Mouse (Mus musculus): Measurements from ENCODE around the gene Hist2h2aa1.
A peak's percentile ranks its signal among the peaks of the same experiment; 100 is the strongest.
"Not testable (repeated sequence)": the region's sequence is repeated elsewhere in the genome, so short reads cannot be mapped to it uniquely, and the experiment has no call there.

Gene Hist2h2aa1

DNA sequence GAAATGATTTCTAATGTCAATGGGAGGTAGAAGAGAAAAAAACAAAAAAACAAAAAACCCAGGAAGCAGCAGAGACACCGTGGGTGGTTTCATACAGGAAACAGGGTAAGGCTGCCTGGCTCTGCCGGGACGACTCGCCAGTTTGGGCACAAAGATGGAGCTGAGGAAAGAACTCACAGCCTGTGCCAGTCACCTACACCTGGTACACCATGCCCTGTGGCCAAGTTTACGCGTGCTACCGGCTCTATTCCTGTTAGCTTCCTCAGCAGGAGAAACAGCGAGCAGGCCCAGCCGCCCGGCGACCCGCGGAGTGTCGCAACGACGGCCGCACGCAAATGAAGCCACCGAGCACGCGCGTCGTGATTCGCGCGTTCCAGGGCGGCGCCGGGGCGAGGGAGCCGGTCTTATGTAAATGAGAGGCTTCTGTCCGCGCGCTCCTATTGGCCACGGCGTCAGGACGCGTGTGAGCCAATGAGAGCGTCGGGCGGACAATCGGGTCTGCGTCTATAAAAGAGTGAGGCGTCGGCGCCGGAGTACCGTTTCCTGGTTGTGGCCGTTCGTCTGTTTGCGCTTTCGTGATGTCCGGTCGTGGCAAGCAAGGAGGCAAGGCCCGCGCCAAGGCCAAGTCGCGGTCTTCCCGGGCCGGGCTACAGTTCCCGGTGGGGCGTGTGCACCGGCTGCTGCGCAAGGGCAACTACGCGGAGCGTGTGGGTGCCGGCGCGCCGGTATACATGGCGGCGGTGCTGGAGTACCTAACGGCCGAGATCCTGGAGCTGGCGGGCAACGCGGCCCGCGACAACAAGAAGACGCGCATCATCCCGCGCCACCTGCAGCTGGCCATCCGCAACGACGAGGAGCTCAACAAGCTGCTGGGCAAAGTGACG, at the start of gene Hist2h2aa1:
Gene Hist2h2aa1 (plus strand): TSS at position 495 of the 884 bp plus-strand sequence.
- DNase-seq: peak; percentile 81

DNA sequence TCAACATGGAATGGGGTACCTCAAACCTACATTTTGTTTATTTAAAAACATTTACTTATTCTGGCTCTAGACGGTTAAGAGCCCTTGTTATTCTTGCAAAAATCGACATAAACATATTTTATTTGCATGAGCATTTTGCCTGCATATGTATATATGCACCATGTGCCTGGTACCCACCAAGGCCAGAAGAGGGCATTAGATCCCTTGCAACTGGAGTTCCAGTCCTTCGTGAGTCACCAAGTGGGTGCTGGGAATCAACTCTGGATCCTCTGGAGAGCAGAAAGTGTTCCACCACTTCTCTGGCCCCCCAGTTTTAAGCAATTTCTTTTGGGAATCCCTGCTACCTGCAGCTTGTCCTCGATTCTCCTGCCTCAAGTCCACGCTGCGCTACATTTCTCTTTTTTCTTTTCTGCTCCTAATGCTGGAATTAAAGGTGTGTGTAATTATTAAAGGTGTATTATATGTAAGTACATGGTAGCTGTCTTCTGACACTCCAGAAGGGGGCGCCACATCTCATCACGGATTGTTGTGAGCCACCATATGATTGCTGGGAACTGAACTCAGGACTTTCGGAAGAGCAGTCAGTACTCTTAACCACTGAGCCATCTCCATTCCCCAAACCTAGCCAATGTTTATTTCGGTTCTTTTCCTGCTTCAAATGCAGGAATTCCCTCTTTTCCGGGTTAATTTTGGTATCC, 49.5 kb upstream of the Hist2h2aa1 start:
- DNase-seq: no peak

DNA sequence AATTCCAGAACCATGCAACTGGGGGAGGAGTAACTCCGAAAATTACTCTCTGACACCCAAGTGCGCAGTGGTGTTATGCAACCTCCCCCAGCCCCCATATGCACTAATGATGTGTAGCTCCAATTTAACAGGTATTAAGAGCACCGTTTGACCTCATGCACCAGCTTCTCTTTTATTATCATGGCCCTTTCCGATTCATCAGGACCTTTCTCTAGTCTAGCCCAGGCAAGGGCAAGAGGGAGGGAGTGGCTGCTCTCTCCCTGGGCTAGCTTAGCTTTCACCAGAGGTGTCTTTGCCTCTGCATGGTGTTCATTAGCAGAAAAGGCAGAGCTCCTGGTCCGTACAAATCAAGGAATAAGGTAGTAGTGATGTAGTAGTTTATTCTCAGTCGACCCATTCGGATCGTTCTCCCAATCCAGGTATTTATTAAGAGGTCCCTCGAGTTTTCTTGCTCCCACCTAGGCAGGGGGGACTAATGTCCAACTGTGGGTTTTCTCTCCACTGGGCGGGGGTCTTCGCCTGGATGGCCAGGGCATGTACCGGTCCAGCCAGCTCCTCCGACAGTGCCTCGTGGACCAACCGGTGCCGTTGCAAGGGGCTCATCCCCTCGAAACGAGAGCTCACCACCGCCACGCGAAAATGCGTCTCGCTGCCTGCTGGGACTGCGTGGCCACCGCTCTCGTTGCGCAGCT, 48.7 kb upstream of the Hist2h2aa1 start:
- no peak for DNase-seq

DNA sequence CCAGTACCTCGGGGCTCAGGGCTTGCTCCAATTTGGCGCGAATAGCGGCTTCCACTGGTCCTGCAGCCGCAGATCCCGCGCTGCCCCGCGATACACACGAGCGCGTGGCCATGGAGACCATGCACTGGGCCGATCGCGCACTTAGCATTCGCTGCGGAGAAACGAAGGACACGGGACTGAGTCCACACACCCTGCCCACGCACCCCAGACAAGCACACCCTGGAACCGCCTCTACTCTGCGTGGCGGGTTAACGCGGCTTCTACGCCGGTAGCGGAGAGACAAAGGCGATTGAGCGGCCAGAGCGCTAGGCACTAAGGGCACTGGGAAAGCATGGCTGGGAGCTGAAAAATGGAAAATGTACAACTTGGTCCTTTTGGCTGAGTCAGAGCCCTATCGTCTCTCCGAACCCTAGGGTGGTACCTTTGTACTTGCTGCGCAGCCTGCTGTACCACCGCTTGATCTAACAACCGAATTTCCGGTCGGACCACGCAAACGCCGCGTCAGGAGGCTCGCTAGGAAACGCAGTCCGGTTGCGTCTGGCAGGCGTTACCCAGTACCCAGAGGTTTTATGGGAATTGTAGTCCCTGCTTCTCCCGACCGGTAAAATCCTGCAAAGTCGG, 48.1 kb upstream of the Hist2h2aa1 start:
- DNase-seq: peak; percentile 87

DNA sequence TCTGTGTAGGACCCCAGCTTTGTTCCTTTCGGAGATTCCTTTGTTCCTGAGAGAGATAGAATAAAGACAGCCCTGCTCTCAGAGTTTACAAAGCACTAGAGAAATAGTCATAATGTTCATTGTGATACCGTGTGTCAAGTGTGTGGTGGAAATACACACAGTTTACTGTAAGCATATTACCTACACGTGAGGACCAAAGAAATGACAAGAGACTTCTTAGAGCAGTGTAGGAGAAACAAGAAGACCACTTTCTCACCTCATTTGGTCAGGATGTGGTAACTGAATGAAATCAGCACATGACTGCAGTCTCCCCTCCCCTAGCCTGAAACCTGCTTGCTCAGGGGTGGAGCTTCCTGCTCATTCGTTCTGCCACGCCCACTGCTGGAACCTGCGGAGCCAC, 47.1 kb upstream of the Hist2h2aa1 start:
- no peak for DNase-seq

DNA sequence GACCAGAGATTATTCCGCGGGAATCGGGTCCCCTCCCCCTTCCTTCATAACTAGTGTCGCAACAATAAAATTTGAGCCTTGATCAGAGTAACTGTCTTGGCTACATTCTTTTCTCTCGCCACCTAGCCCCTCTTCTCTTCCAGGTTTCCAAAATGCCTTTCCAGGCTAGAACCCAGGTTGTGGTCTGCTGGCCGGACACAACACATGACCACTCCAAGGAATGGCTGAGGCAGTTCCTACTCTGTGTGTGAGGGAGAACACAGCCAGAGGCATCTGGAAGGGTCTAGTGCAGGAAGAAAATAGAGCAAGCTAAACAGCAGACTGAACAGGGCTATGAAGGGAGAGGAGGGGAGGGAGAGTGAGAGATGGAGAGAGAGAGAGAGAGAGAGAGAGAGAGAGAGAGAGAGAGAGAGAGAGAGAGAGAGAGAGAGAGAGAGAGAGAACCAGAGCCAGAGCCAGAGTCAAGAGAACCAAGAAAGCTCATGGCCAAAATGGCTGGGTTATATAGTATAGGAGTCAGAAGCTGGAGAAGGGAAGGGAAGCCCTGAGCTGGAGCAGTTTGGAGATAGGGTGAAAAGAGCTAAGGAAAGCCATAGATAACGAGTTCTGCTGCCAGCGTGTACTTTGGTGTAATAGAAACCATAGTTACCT, 46.6 kb upstream of the Hist2h2aa1 start:
- DNase-seq: not testable (repeated sequence)

DNA sequence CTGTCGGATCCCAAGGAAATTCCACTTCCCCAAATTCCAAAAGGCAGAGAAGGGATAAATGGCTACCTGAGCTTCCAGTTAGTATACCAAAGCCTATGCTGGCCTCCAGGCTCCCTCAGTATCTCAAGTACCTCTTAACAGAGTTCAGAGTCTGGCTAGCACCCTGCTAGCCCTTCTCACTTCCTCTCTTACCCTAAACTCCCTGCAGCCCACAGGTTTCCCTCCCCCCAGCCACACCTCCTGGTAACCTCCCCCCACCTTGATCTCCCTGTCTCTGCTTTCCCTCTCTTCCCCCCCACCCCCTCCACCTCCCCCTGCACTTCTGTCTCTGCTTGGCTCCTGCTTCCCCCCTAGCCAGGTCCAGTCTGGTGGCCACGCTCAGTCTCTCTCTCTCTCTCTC, 45.6 kb upstream of the Hist2h2aa1 start:
- no peak for DNase-seq

DNA sequence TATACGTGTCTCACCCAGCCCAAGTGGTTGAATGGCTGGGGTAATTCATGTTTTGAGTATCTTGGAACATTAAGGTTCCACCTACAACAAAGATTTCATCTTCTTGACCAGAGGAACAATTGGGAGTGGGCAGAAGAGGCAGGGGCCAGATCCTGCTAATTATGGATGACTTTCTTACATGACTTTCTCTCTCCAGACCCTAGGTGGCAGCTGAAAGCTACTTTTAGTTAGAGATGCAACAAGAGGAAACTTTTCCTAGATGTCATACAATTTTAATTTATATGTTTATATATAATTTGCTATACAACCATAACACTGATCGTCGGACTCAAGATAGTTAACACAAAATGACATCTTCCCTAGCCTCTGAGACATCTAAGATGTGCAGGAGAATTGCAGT, 37.5 kb upstream of the Hist2h2aa1 start:
- DNase-seq: no peak

DNA sequence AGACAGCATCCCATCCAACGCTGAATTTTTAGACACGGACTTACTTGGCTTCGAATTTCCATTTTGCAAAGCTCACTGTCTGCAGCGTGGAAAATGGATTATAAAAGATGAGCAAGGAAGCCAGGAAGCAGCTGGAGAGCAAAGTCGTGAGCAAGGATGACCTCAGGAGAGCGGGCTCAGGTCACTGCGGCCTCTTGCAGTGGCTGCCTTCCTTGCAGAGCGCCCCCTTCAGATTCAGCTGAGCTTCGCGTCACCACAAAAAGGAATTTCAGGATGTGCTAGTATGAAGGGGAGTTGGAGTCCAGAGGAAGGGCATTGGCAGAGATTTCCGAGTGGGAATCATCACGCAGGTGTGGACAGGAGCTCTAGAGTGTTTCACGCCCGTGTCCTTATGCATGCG, 36.1 kb upstream of the Hist2h2aa1 start:
- DNase-seq: no peak

DNA sequence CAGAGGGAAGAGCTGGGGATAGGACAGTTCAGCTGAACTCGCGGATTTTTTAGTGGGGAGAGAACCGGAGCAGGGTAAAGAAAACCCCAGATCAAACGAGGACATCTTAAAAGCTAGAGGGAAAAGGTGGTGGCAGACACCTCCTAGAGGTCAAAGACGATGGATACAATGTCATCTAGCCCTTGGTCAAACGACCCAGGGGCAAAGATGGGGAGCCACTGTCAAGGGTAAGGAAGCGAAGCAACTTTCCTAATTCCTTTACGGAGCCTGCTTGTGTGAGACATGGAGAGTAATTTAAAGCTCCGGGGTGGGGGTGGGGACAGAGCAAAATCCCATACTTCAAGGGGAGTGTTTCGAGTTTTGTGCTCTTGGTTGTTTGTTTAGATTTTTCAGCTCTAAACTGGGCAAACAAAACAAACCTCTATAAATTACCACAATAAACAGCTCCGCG, 26.1 kb upstream of the Hist2h2aa1 start:
- DNase-seq: peak; percentile 17

DNA sequence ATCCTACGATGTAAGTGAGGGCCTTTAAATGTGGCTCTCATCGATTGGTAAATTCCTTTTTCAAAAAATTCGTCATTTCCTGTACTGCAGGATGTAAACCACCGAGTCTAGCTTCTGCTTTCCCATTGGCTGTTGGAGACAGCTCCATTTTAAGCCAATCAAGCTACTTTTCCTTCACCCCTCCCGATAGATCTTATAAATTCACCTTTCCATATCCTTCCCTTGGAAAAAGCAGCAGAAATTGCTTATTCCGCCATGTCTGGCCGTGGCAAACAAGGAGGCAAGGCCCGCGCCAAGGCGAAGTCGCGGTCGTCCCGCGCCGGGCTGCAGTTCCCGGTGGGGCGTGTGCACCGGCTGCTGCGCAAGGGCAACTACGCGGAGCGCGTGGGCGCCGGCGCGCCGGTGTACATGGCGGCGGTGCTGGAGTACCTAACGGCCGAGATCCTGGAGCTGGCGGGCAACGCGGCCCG, 25.6 kb upstream of the Hist2h2aa1 start, which contains the start of the genes Bola1 and Hist2h2ab:
Gene Bola1 (minus strand): TSS at position 49 of the 470 bp plus-strand sequence.
Gene Hist2h2ab (plus strand): TSS at position 205 of the 470 bp plus-strand sequence.
- DNase-seq: peak; percentile 69

DNA sequence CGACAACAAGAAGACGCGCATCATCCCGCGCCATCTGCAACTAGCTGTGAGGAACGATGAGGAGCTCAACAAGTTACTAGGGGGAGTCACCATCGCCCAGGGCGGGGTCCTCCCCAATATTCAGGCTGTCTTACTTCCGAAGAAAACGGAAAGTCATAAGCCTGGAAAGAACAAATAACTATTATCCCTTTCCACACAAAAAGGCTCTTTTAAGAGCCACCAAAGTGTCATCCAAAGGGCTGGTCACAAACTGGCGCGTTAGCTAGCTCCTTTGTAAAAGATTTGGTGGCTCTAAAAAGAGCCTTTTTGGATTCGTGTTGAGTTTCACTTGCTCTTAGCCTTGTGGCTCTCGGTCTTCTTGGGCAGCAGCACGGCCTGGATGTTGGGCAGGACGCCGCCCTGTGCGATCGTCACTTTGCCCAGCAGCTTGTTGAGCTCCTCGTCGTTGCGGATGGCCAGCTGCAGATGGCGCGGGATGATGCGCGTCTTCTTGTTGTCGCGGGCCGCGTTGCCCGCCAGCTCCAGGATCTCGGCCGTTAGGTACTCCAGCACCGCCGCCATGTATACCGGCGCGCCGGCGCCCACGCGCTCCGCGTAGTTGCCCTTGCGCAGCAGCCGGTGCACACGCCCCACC, 25.0 kb upstream of the Hist2h2aa1 start:
- DNase-seq: not testable (repeated sequence)

DNA sequence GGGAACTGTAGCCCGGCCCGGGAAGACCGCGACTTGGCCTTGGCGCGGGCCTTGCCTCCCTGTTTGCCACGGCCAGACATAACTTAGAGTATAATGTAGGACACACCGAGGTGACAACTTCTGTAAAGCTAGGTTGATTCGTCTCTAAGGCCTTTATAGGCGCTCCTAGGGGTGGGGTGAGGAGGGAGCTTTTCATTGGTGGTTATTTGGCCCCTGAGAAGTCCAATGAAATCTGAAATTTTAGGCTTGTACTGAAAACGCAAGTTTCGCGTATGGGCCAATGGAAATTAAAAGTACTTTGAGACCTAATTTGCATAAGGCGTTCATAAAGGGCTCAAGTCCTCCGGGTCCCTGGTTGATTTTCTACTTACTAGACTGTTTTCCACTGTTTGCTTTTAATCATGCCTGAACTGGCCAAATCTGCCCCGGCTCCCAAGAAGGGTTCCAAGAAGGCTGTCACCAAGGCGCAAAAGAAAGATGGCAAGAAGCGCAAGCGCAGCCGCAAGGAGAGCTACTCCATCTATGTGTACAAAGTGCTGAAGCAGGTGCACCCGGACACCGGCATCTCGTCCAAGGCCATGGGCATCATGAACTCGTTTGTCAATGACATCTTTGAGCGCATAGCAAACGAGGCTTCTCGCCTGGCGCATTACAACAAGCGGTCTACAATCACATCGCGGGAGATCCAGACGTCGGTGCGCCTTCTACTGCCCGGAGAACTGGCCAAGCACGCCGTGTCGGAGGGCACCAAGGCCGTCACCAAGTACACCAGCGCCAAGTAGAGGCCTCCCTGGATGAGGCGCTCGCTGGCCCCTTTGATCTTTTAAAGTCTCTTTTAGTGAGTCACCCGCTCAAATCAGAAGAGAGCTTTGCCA, 24.3 kb upstream of the Hist2h2aa1 start, which contains the start of the genes Hist2h2ac and Hist2h2be:
Gene Hist2h2ac (minus strand): TSS at position 116 of the 875 bp plus-strand sequence.
Gene Hist2h2be (plus strand): TSS at position 355 of the 875 bp plus-strand sequence.
- DNase-seq: peak; percentile 87

DNA sequence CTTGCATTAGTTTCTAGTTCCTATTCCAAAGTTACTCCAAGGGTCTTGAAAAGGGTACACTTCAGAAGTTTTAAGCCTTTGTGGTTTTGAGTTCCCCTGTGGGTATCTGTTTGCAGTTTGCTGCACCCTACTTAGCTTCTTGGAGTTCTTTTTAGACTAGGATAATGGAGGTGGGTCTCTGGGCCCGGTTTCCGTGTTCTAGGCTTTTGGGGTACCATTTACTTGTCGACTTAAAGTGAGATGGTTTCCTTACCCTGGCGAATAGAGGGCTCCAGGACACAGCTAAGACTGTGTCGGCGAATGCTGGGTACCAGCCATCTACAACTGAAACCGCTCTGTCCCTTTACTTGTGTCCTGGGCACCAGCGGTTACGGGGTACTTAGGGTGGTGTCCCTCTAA, 23.7 kb upstream of the Hist2h2aa1 start:
- DNase-seq: no peak

DNA sequence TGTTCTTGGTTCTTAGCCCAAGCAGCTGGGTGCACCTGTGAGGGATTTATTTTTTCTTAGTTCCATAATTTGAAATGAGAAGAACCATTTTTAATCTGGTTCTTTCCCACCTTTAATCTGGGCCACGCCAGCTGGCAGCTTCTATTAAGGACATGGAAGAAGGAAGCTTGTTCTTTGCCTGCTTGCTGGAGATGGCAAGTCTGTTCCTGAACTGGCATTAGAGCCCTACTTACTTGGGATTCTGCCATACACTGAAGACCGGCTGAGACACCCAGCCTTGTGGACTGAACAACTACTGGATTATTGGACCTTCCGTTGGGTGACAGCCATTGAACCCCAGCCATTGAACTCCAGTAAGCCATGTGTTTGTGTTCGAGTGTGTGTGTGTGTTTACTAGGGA, 22.5 kb upstream of the Hist2h2aa1 start:
- DNase-seq: no peak

DNA sequence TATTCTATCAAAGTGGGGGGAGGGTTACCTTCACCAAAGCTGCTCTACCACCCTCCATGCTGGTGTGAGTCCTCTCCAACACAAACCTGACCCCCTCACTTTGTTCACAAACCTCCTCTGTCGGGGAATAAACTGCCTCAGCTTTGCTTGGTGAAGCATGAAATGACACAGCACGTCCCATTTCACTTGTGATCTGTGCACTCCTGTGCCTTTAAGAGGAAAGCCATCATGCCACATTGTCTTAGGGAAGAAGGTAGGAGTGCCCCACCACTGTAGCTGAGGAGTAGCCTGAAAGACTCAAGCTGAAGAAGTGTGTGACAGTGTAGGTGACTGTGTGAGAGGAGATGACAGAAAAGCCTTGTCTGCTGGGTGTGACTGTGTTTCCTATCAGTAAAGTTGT, 19.9 kb upstream of the Hist2h2aa1 start:
- no peak for DNase-seq

DNA sequence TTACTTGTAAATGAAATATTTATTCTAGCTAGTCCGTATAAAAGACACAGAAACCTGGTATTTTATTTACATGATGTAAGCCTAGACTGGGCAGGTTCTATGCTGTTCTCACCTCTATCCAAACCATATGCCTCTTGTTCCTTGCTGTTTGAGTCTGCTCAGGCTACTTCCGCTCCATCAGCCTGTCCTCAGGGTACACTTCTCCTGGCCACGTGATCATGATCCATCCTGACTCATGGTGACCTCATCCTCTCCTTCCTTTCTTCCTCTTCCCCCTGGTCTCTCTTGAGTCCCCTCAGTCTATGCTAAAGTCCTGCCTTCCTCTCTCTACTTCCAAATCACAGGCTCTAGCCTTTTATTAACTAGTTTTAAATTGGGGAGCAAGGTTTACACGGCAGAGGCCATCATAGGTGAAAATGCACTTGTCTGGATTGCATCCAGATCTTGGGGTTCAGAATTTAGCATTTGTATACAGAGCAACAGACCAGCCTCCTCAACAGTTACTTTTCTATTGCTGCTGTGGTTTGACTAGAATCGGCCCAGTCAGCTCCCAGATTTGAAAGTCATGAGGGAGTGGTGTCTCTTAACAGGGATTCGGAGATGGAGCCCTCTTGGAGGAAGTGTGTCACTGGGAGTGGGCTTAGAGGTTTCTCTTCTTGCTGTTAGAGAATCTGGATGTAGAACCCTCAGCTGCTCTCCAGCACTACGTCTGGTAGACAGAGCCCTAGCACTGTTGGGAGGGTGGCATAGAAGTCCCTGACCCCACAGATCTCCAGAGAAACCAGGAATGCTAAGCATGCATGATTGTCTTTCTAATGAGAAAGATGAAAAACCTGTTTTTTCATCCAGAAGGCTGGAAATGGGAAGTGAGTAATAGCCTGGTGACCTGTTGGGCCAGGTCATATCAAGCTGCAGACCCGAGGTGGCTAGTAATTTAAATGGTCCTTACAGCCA, 18.3 kb upstream of the Hist2h2aa1 start:
- no peak for DNase-seq

DNA sequence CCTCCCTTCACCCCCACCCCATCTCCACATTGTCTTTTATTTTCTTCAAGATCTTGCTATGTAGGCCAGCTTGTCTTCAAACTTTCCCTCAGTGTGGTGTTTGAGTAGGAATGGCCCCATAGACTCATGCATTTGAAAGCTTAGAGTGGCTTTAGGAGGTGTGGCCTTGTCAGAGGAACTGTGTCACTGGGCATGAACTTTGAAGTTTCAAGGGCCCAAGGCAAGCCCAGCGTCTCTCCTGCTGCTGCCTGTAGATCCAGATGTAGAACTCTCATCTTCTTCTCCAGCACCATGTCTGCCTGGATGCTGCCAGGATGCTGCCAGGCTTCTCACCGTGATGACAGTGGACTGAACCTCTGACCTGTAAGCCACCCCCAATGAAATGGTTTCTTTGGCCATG, 16.5 kb upstream of the Hist2h2aa1 start:
- DNase-seq: no peak

DNA sequence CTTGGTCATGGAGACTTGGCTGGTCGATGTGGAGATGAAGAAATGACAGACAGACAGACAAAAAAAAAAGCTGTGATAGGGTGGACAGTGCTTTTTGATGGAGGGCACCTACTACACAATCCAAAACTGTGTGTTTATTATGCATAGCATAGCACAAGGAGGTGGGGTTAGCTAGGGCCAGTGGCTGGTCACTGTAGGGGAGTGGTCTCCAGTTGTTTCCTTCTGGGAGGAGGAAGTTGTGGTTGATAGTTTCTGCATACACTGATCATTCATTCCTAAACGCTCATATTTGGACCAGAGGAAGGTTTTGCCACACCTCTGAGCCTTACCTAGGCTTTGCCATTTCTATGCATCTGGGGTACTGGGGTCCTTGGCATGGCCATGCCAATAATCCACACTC, 14.9 kb upstream of the Hist2h2aa1 start:
- no peak for DNase-seq
